29 mouse cellular contexts compared by ENCODE assay signal in genomic region chr14:62392754-62393153, GRCm38 (mm10).
DNase-seq lines count a peak whose midpoint lies in the region; ATAC-seq and TF ChIP-seq lines count a peak whose summit lies in the region.
"Had no signal": no experiment of that assay in that cellular context is flagged by ENCODE, and none has a peak within 500 bp of the region (broad histone marks: within the 10 kb centered on the region; RNA-seq: fewer than 3 reads in every experiment).

No protein-coding gene starts in this region.

- H3K4me3 ChIP-seq in heart, embryonic 10.5 days: no peak overlapping the region
- no peak overlapping the region for H3K4me3 ChIP-seq in lung, embryonic 14.5 days (ENCODE audit: low read depth, low read length)
- no peak overlapping the region for H3K4me3 ChIP-seq in lung, postnatal 0 days (ENCODE audit: low read depth, low read length)
- H3K4me3 ChIP-seq: embryonic facial prominence, embryonic 10.5 days; embryonic facial prominence, embryonic 13.5 days; erythroblast, embryonic 14.5 days; forebrain, embryonic 12.5 days; forebrain, embryonic 15.5 days; heart, adult 2 months; heart, embryonic 12.5 days; heart, embryonic 15.5 days; hindbrain, embryonic 10.5 days; hindbrain, embryonic 13.5 days; intestine, embryonic 15.5 days had no signal

- no peak overlapping the region for H3K4me2 ChIP-seq in lung, embryonic 14.5 days
- H3K4me2 ChIP-seq in lung, postnatal 0 days (replicated peaks; ENCODE audit: low read depth, low read length): no peak overlapping the region
- H3K4me2 ChIP-seq: embryonic facial prominence, embryonic 13.5 days; forebrain, embryonic 12.5 days; forebrain, embryonic 15.5 days; heart, embryonic 12.5 days; heart, embryonic 15.5 days; hindbrain, embryonic 13.5 days; intestine, embryonic 15.5 days had no signal

- no peak for TF ChIP-seq EP300 in lung, postnatal 0 days (IDR thresholded peaks at IDR 0.05)

- no peak for TF ChIP-seq CTCF in lung, embryonic 14.5 days (IDR thresholded peaks at IDR 0.05; ENCODE audit: low read depth)
- no peak for TF ChIP-seq CTCF in lung, postnatal 0 days (IDR thresholded peaks at IDR 0.05)

- peak; percentile 69; the same call in 1 of the 2 replicates for ATAC-seq in lung, embryonic 14.5 days (ENCODE audit: insufficient read depth)
- ATAC-seq in lung, postnatal 0 days: peak; percentile 63
- ATAC-seq: forebrain, embryonic 15.5 days; hindbrain, embryonic 16.5 days; intestine, embryonic 15.5 days; Patski had no signal

- H3K9me3 ChIP-seq in heart, embryonic 10.5 days: no peaks in the 10 kb centered on the region
- no peaks in the 10 kb centered on the region for H3K9me3 ChIP-seq in lung, embryonic 14.5 days (ENCODE audit: low read depth, low read length)
- H3K9me3 ChIP-seq in lung, postnatal 0 days (ENCODE audit: low read length): no peaks in the 10 kb centered on the region
- H3K9me3 ChIP-seq: embryonic facial prominence, embryonic 10.5 days; embryonic facial prominence, embryonic 13.5 days; forebrain, embryonic 12.5 days; forebrain, embryonic 15.5 days; G1E; heart, embryonic 12.5 days; heart, embryonic 15.5 days; hindbrain, embryonic 10.5 days; hindbrain, embryonic 13.5 days; intestine, embryonic 15.5 days had no signal

- 0 out of 2 replicates have a peak, but pooled peaks cover 3% of the 10 kb centered on the region for H3K4me1 ChIP-seq in heart, embryonic 10.5 days
- peaks cover 5% of the 10 kb centered on the region; the same call in 1 of the 2 replicates for H3K4me1 ChIP-seq in lung, embryonic 14.5 days (ENCODE audit: insufficient read depth)
- no peaks in the 10 kb centered on the region for H3K4me1 ChIP-seq in lung, postnatal 0 days (ENCODE audit: insufficient read depth, low read depth, low read length)
- H3K4me1 ChIP-seq: intestine, embryonic 15.5 days had no signal

- DNase-seq in heart, adult 11 months: peak; percentile 91
- no peak for DNase-seq in heart, embryonic 10.5 days (ENCODE audit: low spot score)
- peak; percentile 64 for DNase-seq in lung, embryonic 14.5 days
- DNase-seq in lung, postnatal 14 days: no peak
- peak; percentile 60 for DNase-seq in lung, postnatal 0 days (ENCODE audit: low spot score)
- no peak for DNase-seq in lung, adult 18-20 months
- DNase-seq: adrenal gland, postnatal 10 days; adrenal gland, postnatal 36 days; B cell, adult 2 months; cerebellum, adult 2 months; cerebellum, adult 9-11 months; cerebellum, postnatal 36 days; embryo, embryonic 11 days; gastrocnemius, postnatal 25 days had no signal

- no peak overlapping the region for H3K9ac ChIP-seq in lung, embryonic 14.5 days
- no peak overlapping the region for H3K9ac ChIP-seq in lung, postnatal 0 days (replicated peaks; ENCODE audit: low read depth)
- H3K9ac ChIP-seq: embryonic facial prominence, embryonic 13.5 days; forebrain, embryonic 12.5 days; forebrain, embryonic 15.5 days; heart, embryonic 12.5 days; heart, embryonic 15.5 days; hindbrain, embryonic 13.5 days; intestine, embryonic 15.5 days had no signal

- 58% methylated on average over 4 of the region's 4 CpGs for WGBS in heart, embryonic 10.5 days
- 44% methylated on average over 4 of the region's 4 CpGs for WGBS in lung, embryonic 14.5 days
- WGBS in lung, postnatal 0 days: 57% methylated on average over 4 of the region's 4 CpGs

- H3K27ac ChIP-seq in heart, embryonic 10.5 days: no peak overlapping the region
- 0 out of 2 replicates have a peak overlapping the region, but pooled peaks have one; percentile 2 for H3K27ac ChIP-seq in lung, embryonic 14.5 days (ENCODE audit: low read depth)
- no peak overlapping the region for H3K27ac ChIP-seq in lung, postnatal 0 days (ENCODE audit: low read length)
- H3K27ac ChIP-seq: embryonic facial prominence, embryonic 10.5 days; embryonic facial prominence, embryonic 13.5 days; forebrain, embryonic 12.5 days; forebrain, embryonic 15.5 days; heart, adult 2 months; heart, embryonic 15.5 days; hindbrain, embryonic 10.5 days; hindbrain, embryonic 13.5 days; intestine, embryonic 15.5 days had no signal

- H3K36me3 ChIP-seq in heart, embryonic 10.5 days: no peaks in the 10 kb centered on the region
- H3K36me3 ChIP-seq in lung, embryonic 14.5 days (ENCODE audit: insufficient read depth): no peaks in the 10 kb centered on the region
- H3K36me3 ChIP-seq in lung, postnatal 0 days (ENCODE audit: insufficient read depth, low read length): no peaks in the 10 kb centered on the region
- H3K36me3 ChIP-seq: embryonic facial prominence, embryonic 10.5 days; embryonic facial prominence, embryonic 13.5 days; forebrain, embryonic 12.5 days; forebrain, embryonic 15.5 days; G1E; heart, embryonic 12.5 days; heart, embryonic 15.5 days; hindbrain, embryonic 10.5 days; hindbrain, embryonic 13.5 days; intestine, embryonic 15.5 days had no signal

- no peaks in the 10 kb centered on the region for H3K27me3 ChIP-seq in heart, embryonic 10.5 days (ENCODE audit: insufficient read depth, poor library complexity, severe bottlenecking)
- H3K27me3 ChIP-seq in lung, embryonic 14.5 days (ENCODE audit: insufficient read depth, low read length): no peaks in the 10 kb centered on the region
- H3K27me3 ChIP-seq in lung, postnatal 0 days (replicated peaks; ENCODE audit: insufficient read depth, low read length): no peaks in the 10 kb centered on the region
- H3K27me3 ChIP-seq: CH12.LX; embryonic facial prominence, embryonic 13.5 days; forebrain, embryonic 12.5 days; forebrain, embryonic 15.5 days; heart, embryonic 12.5 days; heart, embryonic 15.5 days; hindbrain, embryonic 13.5 days; intestine, embryonic 15.5 days; Patski had no signal

Comparison
In these comparisons a context has a peak if more than half of its experiments do, and no peak if none do; other contexts are left out.
1. DNase-seq: peak in heart, adult 11 months (single experiment), lung, embryonic 14.5 days (single experiment) and lung, postnatal 0 days (single experiment); none in heart, embryonic 10.5 days (single experiment), lung, postnatal 14 days (single experiment) and lung, adult 18-20 months (0 of 2).